ENCODE assay signal across 8 mouse cellular contexts in the genomic region with DNA sequence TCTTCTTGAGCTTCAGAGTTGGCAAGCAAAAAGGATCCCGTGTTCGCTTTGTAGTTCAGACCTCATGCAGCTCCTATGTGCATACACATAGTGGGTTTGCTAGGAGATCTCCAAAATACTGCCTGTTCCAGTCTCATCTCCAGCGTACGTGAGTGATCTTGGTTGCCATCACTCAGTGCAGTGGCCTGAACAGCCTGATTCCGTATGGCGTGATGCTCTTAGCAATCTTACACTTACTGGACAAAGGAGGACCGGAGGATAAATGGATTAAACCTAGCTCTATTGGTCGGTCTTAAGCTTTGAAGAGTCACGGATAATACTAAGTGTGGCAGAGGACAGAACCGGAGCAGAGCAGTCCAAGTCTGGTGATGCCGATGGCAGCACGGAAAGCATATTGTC. TPM values are rescaled to one million over a fixed set of nuclear protein-coding genes. Genes with fewer than 3 reads are reported as not detected.
A peak's percentile ranks its signal among the peaks of the same experiment; 100 is the strongest.
DNase-seq lines count a peak whose midpoint lies in the region; ATAC-seq and TF ChIP-seq lines count a peak whose summit lies in the region.

No protein-coding gene starts in this region.

- H3K4me3 ChIP-seq in thymus, adult 2 months (ENCODE audit: control insufficient read depth, insufficient read depth, low read length) = peak overlapping the region; percentile 90
- H3K4me3 ChIP-seq in limb, embryonic 15.5 days = peak overlapping the region; percentile 71
- peak overlapping the region; percentile 70 for H3K4me3 ChIP-seq in stomach, embryonic 15.5 days (replicated peaks)

- peak overlapping the region; percentile 80 for H3K4me2 ChIP-seq in limb, embryonic 15.5 days
- peak overlapping the region; percentile 73 for H3K4me2 ChIP-seq in stomach, embryonic 15.5 days

- H3K4me1 ChIP-seq in thymus, adult 2 months (replicated peaks; ENCODE audit: control insufficient read depth, insufficient read depth, low read length) = peaks cover 12% of the 10 kb centered on the region
- peaks cover 12% of the 10 kb centered on the region for H3K4me1 ChIP-seq in limb, embryonic 15.5 days
- H3K4me1 ChIP-seq in stomach, embryonic 15.5 days = peaks cover 5% of the 10 kb centered on the region; the same call in 1 of the 2 replicates

- peak overlapping the region; percentile 80; the same call in 1 of the 2 replicates for H3K27ac ChIP-seq in thymus, adult 2 months (ENCODE audit: control insufficient read depth, insufficient read depth, low read length)
- peak overlapping the region; percentile 88 for H3K27ac ChIP-seq in limb, embryonic 15.5 days
- peak overlapping the region; percentile 80 for H3K27ac ChIP-seq in stomach, embryonic 15.5 days

- no peak for TF ChIP-seq POLR2A in thymus, adult 2 months (IDR thresholded peaks at IDR 0.05; ENCODE audit: control insufficient read depth, extremely low read depth, insufficient read depth, low read length, poor library complexity)

- peak; percentile 26 for ATAC-seq in cerebellum, adult (ENCODE audit: insufficient number of reproducible peaks, low FRiP score, low TSS enrichment)
- peak; percentile 46; the same call in 1 of the 2 replicates for ATAC-seq in limb, embryonic 15.5 days (ENCODE audit: insufficient number of reproducible peaks, low FRiP score, low TSS enrichment, low read depth)
- ATAC-seq in stomach, embryonic 15.5 days (ENCODE audit: insufficient read depth, low FRiP score, low read depth) = 0 out of 2 replicates have a peak, but pooled peaks have one; percentile 1

- WGBS in thymus, adult 2 months = 29% methylated on average over 12 of the region's 12 CpGs
- WGBS in limb, embryonic 15.5 days = 17% methylated on average over 12 of the region's 12 CpGs
- 13% methylated on average over 12 of the region's 12 CpGs for WGBS in stomach, embryonic 15.5 days

- no peaks in the 10 kb centered on the region for H3K9me3 ChIP-seq in limb, embryonic 15.5 days
- no peaks in the 10 kb centered on the region for H3K9me3 ChIP-seq in stomach, embryonic 15.5 days

- peak overlapping the region; percentile 66; the same call in 1 of the 2 replicates for H3K9ac ChIP-seq in limb, embryonic 15.5 days
- H3K9ac ChIP-seq in stomach, embryonic 15.5 days = no peak overlapping the region

- H3K27me3 ChIP-seq in thymus, adult 2 months (ENCODE audit: control insufficient read depth, insufficient read depth, low read length) = no peaks in the 10 kb centered on the region
- H3K27me3 ChIP-seq in limb, embryonic 15.5 days = no peaks in the 10 kb centered on the region
- H3K27me3 ChIP-seq in stomach, embryonic 15.5 days (replicated peaks) = no peaks in the 10 kb centered on the region

- no peak for DNase-seq in cerebellum, adult 8-10 months
- peak; percentile 12 for DNase-seq in thymus, adult 2 months
- no peak for DNase-seq in thymus, postnatal 10 days (ENCODE audit: low spot score in 2 of 2)
- no peak for DNase-seq in layer of hippocampus, adult 9-10 months (ENCODE audit: low spot score)
- DNase-seq in right cerebral cortex, postnatal 10 days (ENCODE audit: low spot score in 2 of 2) = no peak

- H3K36me3 ChIP-seq in thymus, adult 2 months (ENCODE audit: control insufficient read depth, insufficient read depth, low read length) = no peaks in the 10 kb centered on the region
- peaks cover 13% of the 10 kb centered on the region; the same call in 1 of the 2 replicates for H3K36me3 ChIP-seq in limb, embryonic 15.5 days
- H3K36me3 ChIP-seq in stomach, embryonic 15.5 days = peaks cover 10% of the 10 kb centered on the region

- no peak for TF ChIP-seq CTCF in thymus, adult 2 months (IDR thresholded peaks at IDR 0.05; ENCODE audit: borderline replicate concordance, control insufficient read depth, extremely low read depth, insufficient read depth, low read length, poor library complexity)

RNA-seq across cellular contexts. Expression of a gene that starts 0.6 kb away (rescaled TPM):
- polyA plus RNA-seq in thymus, adult 2 months (2012; rRNA removed) = 21.6 and 23.4 TPM in 2 replicates
- polyA plus RNA-seq in limb, embryonic 15.5 days (2015; fragmentation: Nextera tagmentation; extraction: Ambion mirVana) = 33.5 and 35.2 TPM in 2 replicates
- polyA plus RNA-seq in stomach, embryonic 15.5 days (2015; fragmentation: Nextera tagmentation; extraction: Ambion mirVana) = 29.2 and 31.8 TPM in 2 replicates

RNA-seq across cellular contexts. Expression of a gene that starts 22.7 kb away (rescaled TPM):
- polyA plus RNA-seq in thymus, adult 2 months (2012; rRNA removed) = 0.55 and 0.86 TPM in 2 replicates
- not detected in 2 replicates for polyA plus RNA-seq in limb, embryonic 15.5 days (2015; fragmentation: Nextera tagmentation; extraction: Ambion mirVana)
- polyA plus RNA-seq in stomach, embryonic 15.5 days (2015; fragmentation: Nextera tagmentation; extraction: Ambion mirVana) = 0.05 TPM in 1 of 2 replicates, not detected in the other

RNA-seq across cellular contexts. Expression of a gene that starts 29.9 kb away (rescaled TPM):
- 105 and 113 TPM in 2 replicates for polyA plus RNA-seq in thymus, adult 2 months (2012; rRNA removed)
- polyA plus RNA-seq in limb, embryonic 15.5 days (2015; fragmentation: Nextera tagmentation; extraction: Ambion mirVana) = 21.6 and 26.7 TPM in 2 replicates
- 22.5 and 24.2 TPM in 2 replicates for polyA plus RNA-seq in stomach, embryonic 15.5 days (2015; fragmentation: Nextera tagmentation; extraction: Ambion mirVana)
